8 mouse cellular contexts compared by ENCODE assay signal in genomic region chr7:19746426-19747201, GRCm38 (mm10). TPM values are rescaled to one million over a fixed set of nuclear protein-coding genes. Genes with fewer than 3 reads are reported as not detected.
DNase-seq lines count a peak whose midpoint lies in the region; ATAC-seq and TF ChIP-seq lines count a peak whose summit lies in the region.

No protein-coding gene starts in this region.

- ATAC-seq in embryonic facial prominence, embryonic 12.5 days (ENCODE audit: insufficient number of reproducible peaks, insufficient read depth, low FRiP score, low TSS enrichment) = no peak
- ATAC-seq in limb, embryonic 11.5 days (ENCODE audit: insufficient number of reproducible peaks, low FRiP score, low TSS enrichment, low read depth) = no peak
- ATAC-seq in erythroblast, adult 5-6 weeks (replicated peaks; ENCODE audit: low FRiP score, poor library complexity, severe bottlenecking) = no peak
- ATAC-seq in granulocyte monocyte progenitor cell, adult 5-6 weeks (replicated peaks; ENCODE audit: poor library complexity, severe bottlenecking) = no peak

- TF ChIP-seq CTCF in kidney, adult 2 months (conservative IDR thresholded peaks at IDR 0.05; ENCODE audit: insufficient read depth, insufficient read length, low read depth, low read length) = no peak

- peak overlapping the region; percentile 31 for H3K9ac ChIP-seq in embryonic facial prominence, embryonic 12.5 days
- no peak overlapping the region for H3K9ac ChIP-seq in limb, embryonic 11.5 days (ENCODE audit: low read length)

- H3K27me3 ChIP-seq in kidney, adult 2 months (replicated peaks; ENCODE audit: control insufficient read depth, insufficient read depth, low read length) = no peaks in the 10 kb centered on the region
- H3K27me3 ChIP-seq in embryonic facial prominence, embryonic 12.5 days = no peaks in the 10 kb centered on the region
- no peaks in the 10 kb centered on the region for H3K27me3 ChIP-seq in limb, embryonic 11.5 days (ENCODE audit: control insufficient read depth, insufficient read depth, low read length)

- peak overlapping the region; percentile 89 for H3K27ac ChIP-seq in kidney, adult 2 months (ENCODE audit: insufficient read depth, low read depth, low read length)
- H3K27ac ChIP-seq in embryonic facial prominence, embryonic 12.5 days = peak overlapping the region; percentile 90; the same call in 1 of the 2 replicates
- no peak overlapping the region for H3K27ac ChIP-seq in limb, embryonic 11.5 days (replicated peaks; ENCODE audit: low read depth, low read length)

- no peak overlapping the region for H3K4me3 ChIP-seq in kidney, adult 2 months (ENCODE audit: insufficient read depth, low read depth, low read length)
- peak overlapping the region; percentile 83 for H3K4me3 ChIP-seq in embryonic facial prominence, embryonic 12.5 days
- no peak overlapping the region for H3K4me3 ChIP-seq in limb, embryonic 11.5 days (ENCODE audit: low read depth, low read length)

- peak overlapping the region; percentile 79 for H3K4me2 ChIP-seq in embryonic facial prominence, embryonic 12.5 days (replicated peaks)
- H3K4me2 ChIP-seq in limb, embryonic 11.5 days (ENCODE audit: low read depth, severe bottlenecking) = peak overlapping the region; percentile 21; the same call in 1 of the 2 replicates

- 51% methylated on average over 6 of the region's 6 CpGs for WGBS in kidney, adult 2 months
- WGBS in embryonic facial prominence, embryonic 12.5 days = 17% methylated on average over 6 of the region's 6 CpGs
- 41% methylated on average over 6 of the region's 6 CpGs for WGBS in limb, embryonic 11.5 days

- intact Hi-C loops in gastrocnemius, postnatal 14 days (cut with DNase I; ENCODE audit: low total_unique reads) = no loop called here

- no peak for TF ChIP-seq POLR2A in kidney, adult 2 months (IDR thresholded peaks at IDR 0.05; ENCODE audit: low read depth, low read length)

- H3K9me3 ChIP-seq in embryonic facial prominence, embryonic 12.5 days = no peaks in the 10 kb centered on the region
- H3K9me3 ChIP-seq in limb, embryonic 11.5 days (ENCODE audit: control insufficient read depth, low read length) = no peaks in the 10 kb centered on the region

- H3K36me3 ChIP-seq in kidney, adult 2 months (ENCODE audit: control insufficient read depth, insufficient read depth, low read length) = no peaks in the 10 kb centered on the region
- H3K36me3 ChIP-seq in embryonic facial prominence, embryonic 12.5 days = peaks cover 10% of the 10 kb centered on the region
- no peaks in the 10 kb centered on the region for H3K36me3 ChIP-seq in limb, embryonic 11.5 days (ENCODE audit: control insufficient read depth, insufficient read depth, low read length)

- DNase-seq in kidney, adult 2 months = no peak
- no peak for DNase-seq in kidney, postnatal 36 days
- DNase-seq in limb, embryonic 11.5 days (ENCODE audit: low spot score) = no peak
- DNase-seq in retina, postnatal 1 day = peak; percentile 79
- DNase-seq in gastrocnemius, postnatal 14 days = no peak

- H3K4me1 ChIP-seq in kidney, adult 2 months (ENCODE audit: control insufficient read depth, insufficient read depth, low read length) = peaks cover 8% of the 10 kb centered on the region; the same call in 1 of the 2 replicates
- H3K4me1 ChIP-seq in embryonic facial prominence, embryonic 12.5 days = peaks cover 43% of the 10 kb centered on the region
- H3K4me1 ChIP-seq in limb, embryonic 11.5 days (ENCODE audit: control insufficient read depth, insufficient read depth, low read length) = peaks cover 25% of the 10 kb centered on the region

RNA-seq across cellular contexts. Expression of gene Nectin2, which starts 3.7 kb away (rescaled TPM):
- 44.5 and 47.7 TPM in 2 replicates for polyA plus RNA-seq in kidney, adult 2 months (2012; rRNA removed)
- polyA plus RNA-seq in embryonic facial prominence, embryonic 12.5 days (2016; fragmentation: Nextera tagmentation; extraction: Ambion mirVana) = 95.3 and 97.6 TPM in 2 replicates
- polyA plus RNA-seq in limb, embryonic 11.5 days (2014; fragmentation: Nextera tagmentation; extraction: Ambion mirVana) = 59.3 and 63.2 TPM in 2 replicates
- not detected in 2 replicates for total RNA-seq in erythroblast, adult 5-6 weeks (2015; ENCODE audit: low replicate concordance)
- total RNA-seq in erythroblast, adult 5-6 weeks (2017; ENCODE audit: low replicate concordance) = 1.0 TPM in 1 of 2 replicates, not detected in the other
- total RNA-seq in granulocyte monocyte progenitor cell, adult 5-6 weeks (2014; fragmentation: Nextera tagmentation) = 1.7 and 2.0 TPM in 2 replicates
- 1.6 and 1.8 TPM in 2 replicates for total RNA-seq in granulocyte monocyte progenitor cell, adult 5-6 weeks (2017)
- total RNA-seq in gastrocnemius, postnatal 14 days (2021) = 10 to 100 TPM in 1 of 2 experiments, 1 to 10 TPM in 1; 9.8 to 12.9 TPM

RNA-seq across cellular contexts. Expression of gene Bcam, which starts 24.2 kb away (rescaled TPM):
- polyA plus RNA-seq in kidney, adult 2 months (2012; rRNA removed) = 237 and 272 TPM in 2 replicates
- polyA plus RNA-seq in embryonic facial prominence, embryonic 12.5 days (2016; fragmentation: Nextera tagmentation; extraction: Ambion mirVana) = 62.3 and 69.1 TPM in 2 replicates
- 43.0 and 44.1 TPM in 2 replicates for polyA plus RNA-seq in limb, embryonic 11.5 days (2014; fragmentation: Nextera tagmentation; extraction: Ambion mirVana)
- total RNA-seq in erythroblast, adult 5-6 weeks (2015; ENCODE audit: low replicate concordance) = not detected in 2 replicates
- not detected in 2 replicates for total RNA-seq in erythroblast, adult 5-6 weeks (2017; ENCODE audit: low replicate concordance)
- not detected in 2 replicates for total RNA-seq in granulocyte monocyte progenitor cell, adult 5-6 weeks (2014; fragmentation: Nextera tagmentation)
- not detected in 2 replicates for total RNA-seq in granulocyte monocyte progenitor cell, adult 5-6 weeks (2017)
- 10 to 100 TPM; 48.5 to 51.9 TPM for total RNA-seq in gastrocnemius, postnatal 14 days (2021)

RNA-seq across cellular contexts. Expression of gene Tomm40, which starts 31.4 kb away (rescaled TPM):
- 83.9 and 86.3 TPM in 2 replicates for polyA plus RNA-seq in kidney, adult 2 months (2012; rRNA removed)
- polyA plus RNA-seq in embryonic facial prominence, embryonic 12.5 days (2016; fragmentation: Nextera tagmentation; extraction: Ambion mirVana) = 163 and 174 TPM in 2 replicates
- 154 and 163 TPM in 2 replicates for polyA plus RNA-seq in limb, embryonic 11.5 days (2014; fragmentation: Nextera tagmentation; extraction: Ambion mirVana)
- total RNA-seq in erythroblast, adult 5-6 weeks (2015; ENCODE audit: low replicate concordance) = 6.5 and 8.2 TPM in 2 replicates
- total RNA-seq in erythroblast, adult 5-6 weeks (2017; ENCODE audit: low replicate concordance) = 3.4 and 9.6 TPM in 2 replicates
- total RNA-seq in granulocyte monocyte progenitor cell, adult 5-6 weeks (2014; fragmentation: Nextera tagmentation) = 70.2 and 76.7 TPM in 2 replicates
- 36.2 and 47.0 TPM in 2 replicates for total RNA-seq in granulocyte monocyte progenitor cell, adult 5-6 weeks (2017)
- 10 to 100 TPM; 52.9 to 55.7 TPM for total RNA-seq in gastrocnemius, postnatal 14 days (2021)

RNA-seq across cellular contexts. Expression of gene Apoe, which starts 47.6 kb away (rescaled TPM):
- 922 and 939 TPM in 2 replicates for polyA plus RNA-seq in kidney, adult 2 months (2012; rRNA removed)
- polyA plus RNA-seq in embryonic facial prominence, embryonic 12.5 days (2016; fragmentation: Nextera tagmentation; extraction: Ambion mirVana) = 200 and 220 TPM in 2 replicates
- polyA plus RNA-seq in limb, embryonic 11.5 days (2014; fragmentation: Nextera tagmentation; extraction: Ambion mirVana) = 83.0 and 83.4 TPM in 2 replicates
- total RNA-seq in erythroblast, adult 5-6 weeks (2015; ENCODE audit: low replicate concordance) = 53.0 and 57.3 TPM in 2 replicates
- 220 and 224 TPM in 2 replicates for total RNA-seq in erythroblast, adult 5-6 weeks (2017; ENCODE audit: low replicate concordance)
- 21.9 and 23.5 TPM in 2 replicates for total RNA-seq in granulocyte monocyte progenitor cell, adult 5-6 weeks (2014; fragmentation: Nextera tagmentation)
- total RNA-seq in granulocyte monocyte progenitor cell, adult 5-6 weeks (2017) = 59.3 and 90.6 TPM in 2 replicates
- total RNA-seq in gastrocnemius, postnatal 14 days (2021) = 10 to 100 TPM; 56.6 to 84.2 TPM

RNA-seq across cellular contexts. Expression of gene Cblc, which starts 50.0 kb away (rescaled TPM):
- 24.4 and 32.6 TPM in 2 replicates for polyA plus RNA-seq in kidney, adult 2 months (2012; rRNA removed)
- polyA plus RNA-seq in embryonic facial prominence, embryonic 12.5 days (2016; fragmentation: Nextera tagmentation; extraction: Ambion mirVana) = 4.4 and 4.8 TPM in 2 replicates
- 0.75 and 1.3 TPM in 2 replicates for polyA plus RNA-seq in limb, embryonic 11.5 days (2014; fragmentation: Nextera tagmentation; extraction: Ambion mirVana)
- not detected in 2 replicates for total RNA-seq in erythroblast, adult 5-6 weeks (2015; ENCODE audit: low replicate concordance)
- not detected in 2 replicates for total RNA-seq in erythroblast, adult 5-6 weeks (2017; ENCODE audit: low replicate concordance)
- not detected in 2 replicates for total RNA-seq in granulocyte monocyte progenitor cell, adult 5-6 weeks (2014; fragmentation: Nextera tagmentation)
- total RNA-seq in granulocyte monocyte progenitor cell, adult 5-6 weeks (2017) = not detected in 2 replicates
- not detected for total RNA-seq in gastrocnemius, postnatal 14 days (2021)

Comparison
In these comparisons a context has a peak if more than half of its experiments do, and no peak if none do; other contexts are left out.
1. RNA of gene Bcam, which starts 24.2 kb away (total RNA-seq): 48.5 to 51.9 TPM in gastrocnemius, postnatal 14 days; not detected in erythroblast, adult 5-6 weeks and not detected in granulocyte monocyte progenitor cell, adult 5-6 weeks; every median in the first group is over 10 times any median in the second.